Mouse (Mus musculus) Patski (cell line): ENCODE measurements at regions not wholly inside any gene's neighbourhood (a gene's known extent, or its start where the extent isn't known, plus 50 kb on each side); places are given as distances from the start of the nearest gene placed in this dataset.
A peak's percentile ranks its signal among the peaks of the same experiment; 100 is the strongest.

Experiments used
- ATAC-seq: fragments of 100-300 bp; one replicate; pipeline ENCODE4 v1.8.0; 2021
- CTCF ChIA-PET: fragments of 350-600 bp; sonication (Branson Sonifier 250); formaldehyde crosslinking; loops from one replicate; lab custom pipeline; 2022; ENCODE audit warnings: inconsistent platforms; lab: Charles Lee
- POLR2A ChIA-PET: fragments of 350-600 bp; sonication (Branson Sonifier 250); formaldehyde crosslinking; loops from one replicate; lab custom pipeline; 2022; ENCODE audit warnings: antibody characterized with exemption, inconsistent platforms; lab: Charles Lee
- DNase-seq: peaks from one replicate; pipeline ENCODE4 v3.0.0-alpha.2; 2011; ENCODE audit warnings: low read depth, low spot score
- H3K27me3 ChIP-seq: fragments of 371-371 bp; one replicate; pipeline ENCODE4 v1.5.1; 2021
- CTCF ChIP-seq: fragments of 100-300 bp; IDR thresholded peaks from one replicate; pipeline ENCODE4 v1.5.1; 2021
- in situ Hi-C: fragments of 300-500 bp; cut with MboI; formaldehyde crosslinking; loops from 3 replicates; pipeline ENCODE4 v1.11.1; 2018; ENCODE audit warnings: low pct_unique_long_range_greater_than_20kb, mixed read lengths

- no peak for TF ChIP-seq CTCF
- in situ Hi-C loops, result no loop called here
These were observed 352.3 kb upstream of the Jag1 start for GRCm38 (mm10) chr2:137468769-137469168.

DNA sequence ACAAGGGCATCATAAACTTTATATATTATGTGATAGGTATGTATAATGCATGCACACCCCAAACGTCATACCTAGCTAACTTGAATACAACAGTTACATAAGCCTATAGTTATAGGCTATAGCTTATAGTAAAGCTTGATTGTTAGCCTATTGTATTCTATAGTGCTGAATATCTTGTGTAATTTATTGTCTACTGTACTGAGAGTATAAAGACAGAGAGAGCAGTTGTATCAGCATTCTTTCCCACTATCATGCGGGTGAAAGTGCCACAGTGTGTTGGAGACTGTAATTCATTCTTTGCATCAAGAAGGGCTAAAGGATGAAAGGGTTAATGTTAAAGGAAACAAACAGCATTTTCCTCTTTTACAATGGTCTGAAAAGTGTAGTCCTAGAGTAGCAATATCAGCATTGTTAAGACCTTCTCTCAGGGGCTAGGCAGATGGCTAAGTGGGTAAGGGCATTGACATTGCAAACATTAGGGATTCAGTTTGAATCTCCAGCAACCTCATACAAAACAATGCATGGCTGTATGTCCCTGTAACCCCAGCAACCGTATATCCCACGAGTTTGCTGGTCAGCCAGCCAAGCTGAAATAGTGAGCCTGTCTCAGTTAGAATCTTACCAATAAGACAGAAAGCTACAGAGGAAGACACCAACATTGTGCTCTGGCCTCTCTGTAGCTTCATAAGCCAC is 340.8 kb upstream of the Jag1 start:
- in situ Hi-C loops, result no loop called here

More at GRCm38 (mm10) chr2:137468769-137469168, 352.3 kb upstream of the Jag1 start:
- no peak for DNase-seq
- ChIA-PET POLR2A (interaction anchor here (0.6 kb wide), 1 partner anchor 264 kb away, joined by 3 read pairs; no protein-coding TSS in a partner anchor), CTCF (no interaction called here)
- no peaks in the 10 kb centered on the region for H3K27me3 ChIP-seq
- ATAC-seq, result no peak

GRCm38 (mm10) chr2:137456436-137456835 is 340.0 kb upstream of the Jag1 start:
- CTCF ChIA-PET, result interaction anchor here (1.5 kb wide), 1 partner anchor 27 kb away, joined by 3 read pairs; no protein-coding TSS in a partner anchor
- in situ Hi-C loops, result no loop called here
- no peak for ATAC-seq
- no peak for TF ChIP-seq CTCF
- no peaks in the 10 kb centered on the region for H3K27me3 ChIP-seq
- POLR2A ChIA-PET, result no interaction called here
- DNase-seq, result no peak

More for the DNA sequence above, 340.8 kb upstream of the Jag1 start:
- no peak for TF ChIP-seq CTCF
- ATAC-seq (no peak), DNase-seq (no peak)
- H3K27me3 ChIP-seq, result no peaks in the 10 kb centered on the region
- POLR2A ChIA-PET, result no interaction called here
- CTCF ChIA-PET, result interaction anchor here (1.5 kb wide), 1 partner anchor 26 kb away, joined by 3 read pairs; no protein-coding TSS in a partner anchor

- DNase-seq, result no peak
- POLR2A ChIA-PET, result no interaction called here
These were observed 330.5 kb upstream of the Jag1 start for GRCm38 (mm10) chr2:137446919-137447318.

DNA sequence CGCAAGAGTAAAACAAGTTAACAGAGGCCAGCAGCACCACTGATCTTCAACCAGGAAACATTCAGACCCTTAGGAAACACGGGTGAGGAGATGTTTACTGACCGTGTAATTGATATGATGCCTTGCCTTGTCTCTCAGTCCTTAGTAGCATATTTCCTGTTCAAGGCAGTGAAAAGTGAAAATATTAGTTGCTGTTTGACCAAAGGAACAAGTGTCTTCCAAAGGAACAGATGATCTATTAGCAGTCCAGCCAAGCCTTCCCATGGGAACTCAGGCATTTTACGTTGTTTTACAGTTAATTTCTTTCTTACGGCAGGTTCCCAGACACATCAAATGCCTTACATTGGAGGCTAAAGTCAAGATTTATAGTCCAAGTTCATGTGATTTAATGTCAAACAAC is 321.3 kb upstream of the Jag1 start:
- no peaks in the 10 kb centered on the region for H3K27me3 ChIP-seq
- DNase-seq (no peak), ATAC-seq (no peak)
- TF ChIP-seq CTCF, result no peak
- ChIA-PET CTCF (interaction anchor here (1.2 to 1.3 kb wide), 2 partner anchors 14 to 63 kb away, joined by 3 read pairs; no protein-coding TSS in a partner anchor), POLR2A (no interaction called here)
- in situ Hi-C loops, result no loop called here

More at GRCm38 (mm10) chr2:137446919-137447318, 330.5 kb upstream of the Jag1 start:
- no peak for ATAC-seq
- no peaks in the 10 kb centered on the region for H3K27me3 ChIP-seq
- TF ChIP-seq CTCF, result no peak
- in situ Hi-C loops, result no loop called here
- CTCF ChIA-PET, result no interaction called here

DNA sequence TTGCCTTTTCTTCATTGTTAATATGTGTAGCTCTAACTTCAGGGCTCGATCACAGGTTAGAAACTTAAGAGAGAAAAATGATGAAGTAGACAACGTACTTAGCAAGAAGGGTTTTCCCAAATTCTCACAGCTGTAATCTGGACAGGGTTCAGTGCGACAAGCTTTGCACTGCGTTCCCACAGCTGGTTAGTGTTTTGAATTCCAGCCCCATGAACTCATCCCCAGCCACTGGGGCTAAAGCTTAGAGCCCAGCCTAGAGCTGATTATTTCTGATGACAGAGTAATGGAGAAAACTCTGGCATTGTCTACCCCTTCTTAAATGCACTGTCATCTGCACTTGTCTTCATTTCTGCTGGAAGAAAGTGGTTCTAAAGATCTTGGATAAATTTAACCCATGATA is 319.7 kb upstream of the Jag1 start:
- DNase-seq, result no peak
- peak; percentile 82 for ATAC-seq
- in situ Hi-C loops, result no loop called here
- POLR2A ChIA-PET, result no interaction called here
- no peaks in the 10 kb centered on the region for H3K27me3 ChIP-seq
- no peak for TF ChIP-seq CTCF
- CTCF ChIA-PET, result no interaction called here

DNA sequence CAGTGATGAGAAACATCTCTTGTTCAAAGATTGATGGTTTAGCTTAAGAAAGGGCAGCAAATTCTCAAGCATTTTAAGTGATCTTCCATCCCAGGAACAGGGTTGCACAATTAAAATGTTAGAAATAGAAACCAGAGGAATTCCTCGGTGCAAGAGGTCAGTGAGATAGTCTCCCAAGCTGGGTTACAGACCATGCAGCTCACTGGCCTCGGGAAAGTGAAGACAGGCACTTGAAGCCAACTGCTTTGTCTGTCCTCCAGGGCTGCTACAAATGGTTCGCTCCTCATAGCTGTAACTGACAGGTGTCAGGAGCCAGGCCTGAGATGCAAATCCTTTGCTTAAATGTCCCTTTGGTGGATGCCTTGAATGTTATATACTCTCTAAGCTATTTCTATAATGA is 306.2 kb upstream of the Jag1 start:
- ATAC-seq (no peak), DNase-seq (no peak)
- no peaks in the 10 kb centered on the region for H3K27me3 ChIP-seq
- no peak for TF ChIP-seq CTCF
- ChIA-PET CTCF (no interaction called here), POLR2A (interaction anchor here (0.6 kb wide), 1 partner anchor 296 kb away, joined by 3 read pairs; no protein-coding TSS in a partner anchor)
- in situ Hi-C loops, result no loop called here

DNA sequence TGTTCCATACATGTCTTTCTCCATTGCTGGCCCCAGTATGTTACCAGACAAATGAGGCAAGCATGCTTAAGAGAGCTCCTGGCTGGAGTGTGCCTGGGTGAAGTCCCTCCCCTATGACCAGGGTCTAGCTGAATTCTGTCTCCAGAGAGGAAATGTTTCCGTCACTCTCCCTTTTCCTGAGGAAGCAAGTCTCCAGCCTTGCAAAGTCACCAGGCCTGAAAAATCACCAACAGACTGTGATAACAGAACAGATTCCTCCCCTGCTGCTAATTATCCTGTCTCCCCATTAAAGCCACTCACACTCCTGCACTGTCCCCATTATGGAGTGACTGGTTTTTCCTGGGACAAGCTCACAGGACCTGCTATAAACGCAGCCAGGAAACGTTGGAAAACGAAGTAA is 303.2 kb upstream of the Jag1 start:
- DNase-seq, result no peak
- TF ChIP-seq CTCF, result no peak
- CTCF ChIA-PET, result interaction anchor here (0.9 kb wide), 1 partner anchor 11 kb away, joined by 3 read pairs; no protein-coding TSS in a partner anchor

GRCm38 (mm10) chr2:137417691-137418090 is 301.2 kb upstream of the Jag1 start:
- ChIA-PET CTCF (no interaction called here), POLR2A (no interaction called here)
- ATAC-seq, result no peak
- no peak for TF ChIP-seq CTCF
- DNase-seq, result no peak
- in situ Hi-C loops, result loop anchor here (10.0 kb wide), 2 partner anchors 303 to 317 kb away; partner anchors contain the start of gene Jag1
- no peaks in the 10 kb centered on the region for H3K27me3 ChIP-seq

More for the DNA sequence above, 303.2 kb upstream of the Jag1 start:
- no peaks in the 10 kb centered on the region for H3K27me3 ChIP-seq
- POLR2A ChIA-PET, result no interaction called here
- no peak for ATAC-seq
- in situ Hi-C loops, result loop anchor here (10.0 kb wide), 2 partner anchors 305 to 315 kb away; partner anchors contain the start of gene Jag1

- no peak for DNase-seq
- H3K27me3 ChIP-seq, result no peaks in the 10 kb centered on the region
- no peak for TF ChIP-seq CTCF
- ChIA-PET POLR2A (no interaction called here), CTCF (interaction anchor here (1.0 to 1.2 kb wide), 2 partner anchors 11 to 16 kb away, joined by 3 read pairs; no protein-coding TSS in a partner anchor)
- ATAC-seq, result peak; percentile 92
- in situ Hi-C loops, result loop anchor here (10.0 kb wide), 2 partner anchors 299 to 321 kb away; partner anchors contain the start of gene Jag1
These were observed 297.0 kb upstream of the Jag1 start for GRCm38 (mm10) chr2:137413432-137413831.

- ATAC-seq (peak; percentile 32), DNase-seq (peak; percentile 38)
- in situ Hi-C loops, result loop anchor here (10.0 kb wide), 2 partner anchors 295 to 325 kb away; partner anchors contain the start of gene Jag1
- no peak for TF ChIP-seq CTCF
- ChIA-PET CTCF (interaction anchor here (0.6 to 1.3 kb wide), 3 partner anchors 18 to 225 kb away, joined by 3 read pairs; no protein-coding TSS in a partner anchor), POLR2A (no interaction called here)
- H3K27me3 ChIP-seq, result no peaks in the 10 kb centered on the region
These were observed 293.2 kb upstream of the Jag1 start for GRCm38 (mm10) chr2:137409611-137410010.
